Mouse (Mus musculus) thymus, postnatal 0 days (tissue): ENCODE measurements around the gene Tcte1. TPM values are rescaled to one million over a fixed set of nuclear protein-coding genes. Genes with fewer than 3 reads are reported as not detected.

Experiments
- DNase-seq: peaks from one replicate; pipeline ENCODE4 v3.0.0-alpha.2; 2015; ENCODE audit warnings: low spot score
- polyA plus RNA-seq: library from polyadenylated mRNA; unstranded; fragments of >200 nt; fragmentation: Nextera tagmentation; extraction: Ambion mirVana; gene quantifications from 2 replicates; pipeline ENCODE4 v1.2.1, GENCODE M21; 2015

Gene Tcte1
- polyA plus RNA-seq, 1 experiment from 2014 or later: 1.3 TPM

DNA sequence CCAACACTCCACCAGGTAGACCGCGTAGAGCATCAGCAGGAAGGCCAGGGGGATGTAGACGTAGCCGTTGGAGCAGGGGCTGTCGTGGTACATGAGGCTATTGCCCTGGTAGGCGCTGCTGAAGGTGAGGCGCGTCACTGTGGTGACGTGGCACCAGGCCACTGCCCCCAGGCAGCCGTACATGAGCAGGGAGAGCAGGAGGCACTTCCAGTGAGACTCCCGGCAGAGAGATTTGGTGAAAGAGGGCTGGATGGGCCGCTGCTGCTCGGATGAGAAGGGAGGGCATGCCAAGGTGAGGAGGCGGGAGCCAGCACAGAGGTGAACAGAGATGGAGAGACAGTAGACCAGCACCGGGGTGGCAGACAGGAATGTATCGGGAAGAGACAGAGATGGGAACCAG lies 23.7 kb downstream of the Tcte1 start:
- no peak for DNase-seq

GRCm38 (mm10) chr17:45547461-45548190 lies 24.4 kb downstream of the Tcte1 start:
- no peak for DNase-seq

GRCm38 (mm10) chr17:45548541-45549512 lies 25.6 kb downstream of the Tcte1 start:
- peak; percentile 86 for DNase-seq

- DNase-seq: peak; percentile 75
Measured at GRCm38 (mm10) chr17:45549617-45550181, 26.5 kb downstream of the Tcte1 start, which contains the start of gene Tmem151b. Gene Tmem151b, minus strand, starts transcription at chr17:45549677.

DNA sequence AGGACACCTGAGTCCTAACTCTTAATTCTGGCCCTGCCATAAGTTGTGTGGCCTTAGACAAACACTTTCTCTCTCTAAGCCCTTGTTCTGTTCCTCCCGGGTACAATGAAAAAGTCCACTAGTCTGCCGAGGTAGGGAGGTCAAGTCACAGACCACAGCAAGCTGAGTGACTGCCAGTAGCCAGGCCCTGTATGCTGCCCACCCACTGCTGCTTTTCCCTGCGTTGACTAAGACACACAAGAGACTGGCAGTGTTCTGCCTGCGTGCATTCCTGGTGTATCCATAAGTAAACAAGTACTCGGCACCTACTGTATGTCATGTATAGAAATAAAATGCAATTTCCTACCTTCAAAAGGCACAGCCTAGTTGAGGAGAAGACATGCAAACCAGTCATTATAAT lies 27.0 kb downstream of the Tcte1 start:
- no peak for DNase-seq

- no peak for DNase-seq
Measured at GRCm38 (mm10) chr17:45551249-45551796, 28.1 kb downstream of the Tcte1 start.

DNA sequence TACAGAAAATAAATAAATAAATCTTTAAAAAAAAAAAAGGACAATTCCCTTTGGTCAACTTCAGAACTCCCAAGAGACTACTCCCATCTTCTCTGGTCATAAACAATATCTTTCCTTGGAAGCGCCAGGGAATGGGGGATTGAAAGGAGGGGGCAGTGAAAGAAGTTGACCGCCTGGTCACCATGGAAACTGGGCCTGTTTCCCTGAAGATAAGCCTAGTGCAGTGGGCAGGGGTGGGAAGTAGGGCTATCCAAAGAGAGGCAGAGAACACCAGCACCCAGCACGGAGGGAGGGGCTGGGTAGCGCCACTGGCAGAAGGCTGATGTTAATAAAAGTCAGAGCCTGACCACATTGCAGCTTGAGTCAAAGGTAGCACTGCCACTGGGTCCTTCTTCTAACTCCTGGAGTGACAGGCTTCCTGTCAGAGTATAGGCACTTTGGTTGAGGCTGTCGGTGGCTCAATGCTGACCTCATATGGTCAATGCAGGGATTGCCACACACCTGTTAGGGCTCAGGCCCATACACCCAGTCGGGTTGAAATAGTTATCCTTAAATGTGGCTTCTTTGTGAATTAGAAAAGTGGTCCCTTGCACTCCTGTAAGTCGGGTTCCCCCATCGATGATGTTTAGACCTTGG lies 28.7 kb downstream of the Tcte1 start:
- DNase-seq: peak; percentile 88

DNA sequence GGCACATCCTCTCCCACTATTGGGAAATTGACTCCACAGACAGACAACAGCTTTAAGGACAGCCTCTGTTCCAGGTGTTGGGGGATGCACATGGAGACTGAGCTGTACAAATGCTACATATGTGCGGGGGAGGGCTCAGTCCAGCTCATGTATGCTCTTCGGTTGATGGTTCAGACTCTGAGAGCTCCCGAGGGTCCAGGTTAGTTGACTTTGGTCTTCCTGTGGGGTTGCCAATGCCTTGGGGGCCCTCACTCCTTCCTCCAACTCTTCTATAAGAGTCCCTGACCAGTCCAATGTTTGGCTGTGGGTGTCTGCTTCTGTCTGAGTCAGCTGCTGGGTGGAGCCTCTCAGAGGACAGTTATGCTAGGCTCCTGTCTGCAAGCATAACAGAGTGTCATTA lies 29.8 kb downstream of the Tcte1 start:
- no peak for DNase-seq

- no peak for DNase-seq
Measured at GRCm38 (mm10) chr17:45554420-45554819, 31.2 kb downstream of the Tcte1 start.

DNA sequence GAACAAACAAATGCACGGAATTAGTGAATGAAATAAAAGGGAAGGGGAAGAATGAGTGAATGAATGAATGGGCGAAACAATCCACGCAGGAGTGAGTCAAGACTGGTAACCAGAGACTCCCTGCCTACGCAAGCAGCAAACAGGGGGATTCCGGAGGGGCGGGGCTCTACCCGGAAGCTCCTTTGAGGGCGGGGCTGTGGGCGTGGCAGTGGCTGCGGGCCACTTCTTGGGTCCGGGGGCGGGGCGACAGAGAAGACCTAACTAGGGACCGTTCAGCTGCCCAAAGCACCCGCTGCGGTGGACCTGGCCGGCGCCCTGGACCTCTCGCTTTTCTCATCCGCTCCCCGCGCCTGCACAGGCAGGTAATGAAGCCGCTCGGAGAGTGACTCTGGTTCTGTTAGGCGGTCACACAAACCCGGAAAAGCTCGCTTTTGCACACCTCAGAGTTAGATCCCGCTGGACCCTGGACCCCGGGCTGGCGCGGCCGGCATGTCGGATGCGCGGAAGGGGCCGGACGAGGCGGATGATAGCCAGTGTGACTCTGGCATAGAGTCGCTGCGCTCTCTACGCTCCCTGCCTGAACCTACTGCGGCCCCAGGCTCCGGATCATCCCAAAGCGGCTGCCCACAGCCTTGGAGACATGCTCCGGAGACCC lies 32.3 kb downstream of the Tcte1 start, which contains the start of gene Nfkbie:
TSS of gene Nfkbie (plus strand) at position 252 of the 655 bp plus-strand sequence.
- DNase-seq: peak; percentile 94

DNA sequence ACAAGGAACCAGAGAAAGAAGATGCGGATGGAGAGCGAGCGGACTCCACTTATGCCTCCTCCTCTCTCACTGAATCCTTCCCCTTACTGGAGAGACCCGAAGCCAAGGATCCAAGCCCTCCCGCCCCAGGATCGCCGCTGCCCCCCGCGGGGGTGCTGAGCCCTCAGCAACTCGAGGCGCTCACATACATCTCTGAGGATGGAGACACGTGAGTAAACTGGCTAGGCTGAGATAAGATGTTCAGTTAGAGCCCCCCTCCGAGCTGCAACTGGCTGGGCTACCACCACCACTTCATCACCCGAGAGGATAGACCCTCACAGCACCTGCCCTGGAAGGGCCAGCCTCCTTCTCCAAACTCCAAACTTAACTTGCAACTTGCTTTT lies 32.9 kb downstream of the Tcte1 start:
- DNase-seq: peak; percentile 34

GRCm38 (mm10) chr17:45556514-45557245 lies 33.4 kb downstream of the Tcte1 start:
- DNase-seq: peak; percentile 42

- peak; percentile 45 for DNase-seq
Measured at GRCm38 (mm10) chr17:45557246-45557824, 34.1 kb downstream of the Tcte1 start.

GRCm38 (mm10) chr17:45557998-45558862 lies 35.0 kb downstream of the Tcte1 start:
- DNase-seq: peak; percentile 48

GRCm38 (mm10) chr17:45559732-45560525 lies 36.7 kb downstream of the Tcte1 start:
- DNase-seq: no peak

GRCm38 (mm10) chr17:45563216-45563615 lies 40.0 kb downstream of the Tcte1 start:
- DNase-seq: no peak
